Mouse (Mus musculus) bone marrow, adult 2 months (tissue): Measurements from ENCODE around the gene Fmo2.

Experiments
- CTCF ChIP-seq: fragments of 200-500 bp; IDR thresholded peaks from 2 replicates; pipeline ENCODE4 v1.5.1; 2011; ENCODE audit warnings: low read length, control low read depth; ENCODE audit not compliant: control insufficient read depth, insufficient read depth
- POLR2A ChIP-seq: fragments of 200-500 bp; IDR thresholded peaks from 2 replicates; pipeline ENCODE4 v1.6.1; 2011; ENCODE audit warnings: low read depth, mild to moderate bottlenecking, control low read depth, low read length, borderline replicate concordance; ENCODE audit not compliant: control insufficient read depth

DNA sequence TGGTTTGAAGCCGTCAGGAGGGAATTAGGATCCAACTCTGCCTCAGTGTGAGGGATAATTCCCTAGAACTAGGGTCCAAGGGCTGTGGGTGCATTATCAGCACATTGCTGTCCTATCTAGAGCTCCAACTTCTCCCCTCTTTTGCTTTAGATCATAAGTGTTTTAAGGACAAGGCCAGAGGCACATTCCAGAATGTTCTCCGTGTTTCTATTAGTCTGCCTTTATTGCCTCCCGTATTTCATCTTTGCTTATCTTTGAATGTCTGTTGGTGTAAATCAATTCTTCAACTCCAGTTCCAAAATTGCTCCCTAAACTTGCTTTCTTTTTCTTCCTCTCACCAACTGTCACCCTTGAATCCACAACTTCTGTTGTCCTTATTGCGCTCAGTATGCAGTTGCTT lies 33.9 kb upstream of the Fmo2 start:
- TF ChIP-seq POLR2A (no peak), CTCF (no peak)
